Mouse (Mus musculus) gastrocnemius, adult 2 months (tissue): ENCODE data around the gene Dmbt1. TPM values are rescaled to one million over a fixed set of nuclear protein-coding genes. Genes with fewer than 3 reads are reported as not detected.

Experiments used
- DNase-seq: peaks from one replicate; pipeline ENCODE4 v3.0.0; 2022
- H3K27ac ChIP-seq: fragments of 200-600 bp; 2 replicates; pipeline ENCODE4 v1.8.1; 2022; ENCODE audit warnings: mild to moderate bottlenecking
- H3K4me3 ChIP-seq: fragments of 200-600 bp; 2 replicates; pipeline ENCODE4 v1.8.1; 2022; ENCODE audit warnings: mild to moderate bottlenecking, moderate library complexity
- CTCF ChIP-seq: fragments of 200-600 bp; IDR thresholded peaks from 2 replicates; pipeline ENCODE4 v1.8.1; 2022; ENCODE audit warnings: antibody characterized with exemption, mild to moderate bottlenecking, moderate library complexity
- intact Hi-C: fragments of 180-260 bp; cut with DNase I; formaldehyde crosslinking; loops from one replicate; pipeline ENCODE4 v1.15.1; 2025
- total RNA-seq, 2 experiments: library from RNA; stranded (reverse); gene quantifications; 2 replicates each; pipeline ENCODE4 v1.2.3; 2021

Dmbt1 gene
- total RNA-seq, 2 experiments from 2014 or later: not detected

DNA sequence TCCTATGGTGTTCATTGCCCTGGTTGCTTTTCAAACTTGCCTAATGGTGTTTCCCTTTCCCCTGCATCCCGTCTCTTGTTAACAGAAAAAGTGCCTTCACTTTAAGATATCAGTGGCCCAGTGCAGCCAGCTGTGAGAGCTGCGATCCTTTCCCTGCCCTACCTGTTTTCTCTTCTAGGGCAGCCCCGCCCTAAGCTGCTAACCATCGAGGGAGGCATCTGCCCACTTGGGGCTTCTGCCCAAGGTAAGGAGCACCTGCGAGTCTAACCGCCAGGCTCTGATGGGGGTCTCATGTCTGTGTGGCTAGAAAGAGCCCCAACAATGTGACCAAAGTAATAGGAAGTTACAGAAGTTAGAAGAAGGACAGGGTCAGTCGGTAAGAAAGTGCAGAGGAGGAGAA, 130.4 kb downstream of the Dmbt1 start:
- intact Hi-C loops: no loop called here
- TF ChIP-seq CTCF: no peak
- Histone ChIP-seq H3K27ac (no peak overlapping the region), H3K4me3 (no peak overlapping the region)
- no peak for DNase-seq

DNA sequence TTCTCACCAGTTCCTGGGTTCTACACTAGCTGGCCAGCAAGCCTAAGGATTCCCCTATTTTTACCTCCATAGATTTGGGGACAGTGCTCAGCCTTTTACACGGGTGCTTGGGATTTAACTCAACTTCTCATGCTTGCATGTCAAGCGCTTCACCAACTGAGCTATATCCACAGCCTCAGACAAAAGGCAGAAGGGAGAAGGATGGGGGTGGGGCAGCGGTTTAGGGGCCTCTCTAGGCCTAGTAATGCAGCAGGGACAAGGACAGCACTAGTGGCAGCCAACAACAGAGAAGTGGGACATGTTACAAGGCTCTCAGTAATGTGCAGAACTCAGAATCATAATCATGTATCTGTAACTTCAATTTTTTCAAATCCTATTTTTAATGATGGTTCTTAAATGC, 135.9 kb downstream of the Dmbt1 start:
- Histone ChIP-seq H3K27ac (no peak overlapping the region), H3K4me3 (no peak overlapping the region)
- intact Hi-C loops: no loop called here
- TF ChIP-seq CTCF: no peak
- no peak for DNase-seq

DNA sequence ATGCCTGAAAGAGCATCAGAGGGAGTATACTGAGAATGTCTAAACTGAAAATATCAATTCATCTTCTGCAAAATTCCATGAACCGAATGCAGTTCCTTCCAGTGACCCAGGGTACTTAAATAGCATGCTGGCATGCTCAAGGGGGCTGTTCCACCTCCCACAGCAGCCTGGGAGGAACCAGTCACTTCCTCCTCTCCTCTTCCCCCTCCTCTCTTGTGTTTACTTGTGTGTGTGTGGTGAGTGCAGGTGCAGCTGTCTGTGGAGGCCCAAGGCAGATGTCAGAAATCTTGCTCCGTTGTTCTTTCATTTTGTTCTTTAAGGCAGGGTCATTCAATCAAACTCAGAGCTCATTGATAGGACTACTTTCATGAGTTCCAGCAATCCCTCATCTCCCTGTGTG, 137.2 kb downstream of the Dmbt1 start:
- intact Hi-C loops: no loop called here
- Histone ChIP-seq H3K27ac (no peak overlapping the region), H3K4me3 (no peak overlapping the region)
- no peak for TF ChIP-seq CTCF
- no peak for DNase-seq

Other genes with a start within 250 kb of the Dmbt1 start
- gene Plekha1, start 166.3 kb upstream of the Dmbt1 start, total RNA-seq: 10 to 100 TPM; 23.4 to 28.2 TPM
- 10 to 100 TPM; 23.9 to 32.6 TPM for gene Htra1, start 95.9 kb upstream of the Dmbt1 start, total RNA-seq
- not detected for gene 4933402N03Rik, start 114.3 kb downstream of the Dmbt1 start, total RNA-seq
- not detected for gene 5430419D17Rik, start 142.3 kb downstream of the Dmbt1 start, total RNA-seq